Mouse (Mus musculus) erythroblast, embryonic 14.5 days (primary cell): Measurements from ENCODE around the gene Pes1. TPM values are rescaled to one million over a fixed set of nuclear protein-coding genes. Genes with fewer than 3 reads are reported as not detected.

Experiments used
- H3K27me3 ChIP-seq: 2 replicates; pipeline ENCODE4 v1.6.1; 2012; ENCODE audit warnings: inconsistent platforms; ENCODE audit not compliant: control insufficient read depth
- H3K36me3 ChIP-seq: 2 replicates; pipeline ENCODE4 v1.6.1; 2012; ENCODE audit warnings: mild to moderate bottlenecking, inconsistent platforms; ENCODE audit not compliant: control insufficient read depth
- H3K4me1 ChIP-seq: 2 replicates; pipeline ENCODE4 v1.6.1; 2012; ENCODE audit warnings: inconsistent platforms; ENCODE audit not compliant: control insufficient read depth
- H3K4me3 ChIP-seq: replicated peaks from 2 replicates; pipeline ENCODE3; 2012; ENCODE audit warnings: moderate library complexity, mild to moderate bottlenecking, inconsistent platforms
- H3K9me3 ChIP-seq: 2 replicates; pipeline ENCODE4 v1.6.1; 2012; ENCODE audit warnings: low read length, inconsistent platforms, mixed read lengths; ENCODE audit not compliant: control insufficient read depth
- GATA1 ChIP-seq: IDR thresholded peaks from 2 replicates; pipeline ENCODE4 v1.6.1; 2012; ENCODE audit warnings: low read length, inconsistent platforms, mixed read lengths
- TAL1 ChIP-seq: IDR thresholded peaks from 3 replicates; pipeline ENCODE4 v1.6.1; 2012; ENCODE audit warnings: low read length, inconsistent platforms, mixed read lengths
- polyA plus RNA-seq: library from polyadenylated mRNA; stranded (reverse); fragments of >175 nt; gene quantifications from 2 replicates; pipeline ENCODE4 v1.2.3, GENCODE M21; 2012

The Pes1 gene
- polyA plus RNA-seq, 1 experiment, result 1.3 TPM

GRCm38 (mm10) chr11:3978421-3978820, 14.6 kb downstream of the Pes1 start:
- H3K4me3 ChIP-seq, result no peak overlapping the region
- peaks cover 13% of the 10 kb centered on the region for H3K27me3 ChIP-seq
- no peaks in the 10 kb centered on the region; the same call in none of the 2 replicates for H3K4me1 ChIP-seq
- TF ChIP-seq TAL1 (no peak), GATA1 (no peak)
- peaks cover 77% of the 10 kb centered on the region for H3K36me3 ChIP-seq
- no peaks in the 10 kb centered on the region for H3K9me3 ChIP-seq

GRCm38 (mm10) chr11:3981536-3981935, 17.8 kb downstream of the Pes1 start:
- Histone ChIP-seq H3K36me3 (peaks cover 46% of the 10 kb centered on the region), H3K27me3 (peaks cover 34% of the 10 kb centered on the region), H3K4me1 (no peaks in the 10 kb centered on the region; the same call in none of the 2 replicates), H3K9me3 (no peaks in the 10 kb centered on the region), H3K4me3 (no peak overlapping the region)
- no peak for TF ChIP-seq TAL1
- no peak for TF ChIP-seq GATA1

GRCm38 (mm10) chr11:3982275-3983209, 18.8 kb downstream of the Pes1 start:
- Histone ChIP-seq H3K27me3 (peaks cover 37% of the 10 kb centered on the region), H3K4me3 (no peak overlapping the region), H3K36me3 (peaks cover 36% of the 10 kb centered on the region)

GRCm38 (mm10) chr11:3983291-3983862, 19.6 kb downstream of the Pes1 start, which contains the start of gene Gal3st1:
Gene Gal3st1 (plus strand): TSS chr11:3983636.
- Histone ChIP-seq H3K4me1 (no peaks in the 10 kb centered on the region; the same call in none of the 2 replicates), H3K27me3 (peaks cover 37% of the 10 kb centered on the region), H3K4me3 (peak within 1 kb of the TSS; percentile 47), H3K36me3 (peaks cover 28% of the 10 kb centered on the region), H3K9me3 (no peaks in the 10 kb centered on the region)
- TF ChIP-seq GATA1 (no peak), TAL1 (no peak)

More at GRCm38 (mm10) chr11:3982275-3983209, 18.8 kb downstream of the Pes1 start:
- TF ChIP-seq TAL1 (no peak), GATA1 (no peak)
- Histone ChIP-seq H3K4me1 (no peaks in the 10 kb centered on the region; the same call in none of the 2 replicates), H3K9me3 (no peaks in the 10 kb centered on the region)

GRCm38 (mm10) chr11:3983863-3984745, 20.3 kb downstream of the Pes1 start:
- peaks cover 21% of the 10 kb centered on the region for H3K36me3 ChIP-seq
- peaks cover 37% of the 10 kb centered on the region for H3K27me3 ChIP-seq
- no peak for TF ChIP-seq GATA1
- no peak for TF ChIP-seq TAL1
- H3K4me1 ChIP-seq, result no peaks in the 10 kb centered on the region; the same call in none of the 2 replicates
- peak overlapping the region; percentile 47 for H3K4me3 ChIP-seq
- H3K9me3 ChIP-seq, result no peaks in the 10 kb centered on the region

GRCm38 (mm10) chr11:3989748-3990147, 26.0 kb downstream of the Pes1 start:
- Histone ChIP-seq H3K4me3 (no peak overlapping the region), H3K27me3 (peaks cover 11% of the 10 kb centered on the region), H3K4me1 (no peaks in the 10 kb centered on the region), H3K9me3 (no peaks in the 10 kb centered on the region), H3K36me3 (no peaks in the 10 kb centered on the region)
- TF ChIP-seq TAL1 (no peak), GATA1 (no peak)

- Histone ChIP-seq H3K4me3 (no peak overlapping the region), H3K9me3 (no peaks in the 10 kb centered on the region), H3K27me3 (peaks cover 14% of the 10 kb centered on the region), H3K4me1 (no peaks in the 10 kb centered on the region), H3K36me3 (no peaks in the 10 kb centered on the region)
- TF ChIP-seq GATA1, result no peak
- TF ChIP-seq TAL1, result no peak
Observed at GRCm38 (mm10) chr11:3993132-3993531, 29.4 kb downstream of the Pes1 start.

GRCm38 (mm10) chr11:3993914-3994313, 30.1 kb downstream of the Pes1 start:
- peaks cover 22% of the 10 kb centered on the region for H3K27me3 ChIP-seq
- no peaks in the 10 kb centered on the region; the same call in 1 of the 2 replicates for H3K9me3 ChIP-seq
- H3K4me1 ChIP-seq, result no peaks in the 10 kb centered on the region; the same call in 1 of the 2 replicates
- H3K4me3 ChIP-seq, result no peak overlapping the region
- H3K36me3 ChIP-seq, result no peaks in the 10 kb centered on the region
- TF ChIP-seq TAL1, result no peak
- no peak for TF ChIP-seq GATA1
